Mouse (Mus musculus) left cerebral cortex, postnatal 4 days (tissue): ENCODE results near the gene Ppp1cb. TPM values are rescaled to one million over a fixed set of nuclear protein-coding genes. Genes with fewer than 3 reads are reported as not detected.

Source experiments
- DNase-seq: peaks from one replicate; pipeline ENCODE4 v3.0.0-alpha.2; 2022
- intact Hi-C: fragments of 180-260 bp; cut with DNase I; formaldehyde crosslinking; loops from one replicate; pipeline ENCODE4 v1.15.1; 2025
- total RNA-seq, 2 experiments: library from RNA; stranded (reverse); gene quantifications; 2 replicates each; pipeline ENCODE4 v1.2.3; 2021

Ppp1cb gene
- total RNA-seq, 2 experiments from 2014 or later, result 362 to 387 TPM

DNA sequence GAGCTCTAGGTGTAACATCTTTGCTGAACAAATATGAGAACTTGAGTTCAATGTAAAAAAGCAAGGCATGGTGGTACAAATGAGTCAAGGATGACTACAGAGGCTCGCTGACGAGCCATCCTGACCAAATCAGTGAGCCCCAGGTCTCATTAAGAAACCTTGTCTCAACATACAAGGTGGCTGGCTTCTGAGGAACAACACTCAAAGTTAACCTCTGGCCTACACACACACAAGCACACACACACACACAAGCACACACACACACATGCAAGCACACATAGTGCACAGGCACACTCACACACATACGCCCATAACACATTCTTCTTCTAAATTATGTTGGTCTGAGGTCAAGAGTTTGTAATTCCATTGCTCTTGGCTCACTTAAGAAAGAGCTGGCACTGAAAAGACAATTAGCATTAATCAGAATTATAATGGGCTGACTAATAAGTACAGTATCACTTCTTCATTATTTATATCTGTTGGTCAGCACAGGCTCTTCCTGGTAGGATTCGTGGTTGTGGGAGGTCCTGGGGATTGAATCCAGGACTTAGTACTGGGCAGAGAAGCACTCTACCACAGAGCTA is 16.6 kb upstream of the Ppp1cb start:
- no peak for DNase-seq
- intact Hi-C loops, result no loop called here

GRCm38 (mm10) chr5:32443906-32444305 is 14.7 kb upstream of the Ppp1cb start:
- intact Hi-C loops, result no loop called here

DNA sequence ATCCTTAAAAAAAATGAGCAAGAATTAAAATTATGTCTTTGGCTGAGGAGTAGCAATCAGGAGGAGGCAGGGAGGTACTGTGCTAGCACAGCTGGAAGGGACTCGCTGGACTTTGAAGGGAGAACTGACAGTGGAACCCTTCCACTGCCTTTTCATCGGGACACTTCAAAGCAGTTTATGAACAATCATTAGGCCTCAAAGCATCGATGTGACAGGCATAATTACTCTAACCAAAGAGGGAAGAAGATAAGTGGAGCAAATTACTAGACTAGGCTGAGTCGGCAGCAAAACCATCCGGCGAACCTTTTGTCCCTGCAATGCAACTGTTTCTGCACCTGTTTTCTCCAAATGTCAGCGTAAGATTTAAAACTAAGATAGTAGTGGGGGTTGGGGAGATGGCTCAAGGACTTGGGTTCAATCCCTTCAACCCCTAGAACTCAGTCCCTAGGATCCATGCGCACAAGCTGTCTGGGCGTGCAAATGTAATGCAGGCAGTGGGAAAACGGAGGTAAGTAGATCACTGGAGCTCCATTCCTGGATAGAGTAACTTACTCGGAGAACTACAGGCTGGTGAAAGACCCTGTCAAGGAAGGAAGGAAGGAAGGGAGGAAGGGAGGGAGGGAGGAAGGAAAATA is 13.2 kb upstream of the Ppp1cb start:
- DNase-seq, result no peak
- intact Hi-C loops, result no loop called here

More at GRCm38 (mm10) chr5:32443906-32444305, 14.7 kb upstream of the Ppp1cb start:
- DNase-seq, result no peak

DNA sequence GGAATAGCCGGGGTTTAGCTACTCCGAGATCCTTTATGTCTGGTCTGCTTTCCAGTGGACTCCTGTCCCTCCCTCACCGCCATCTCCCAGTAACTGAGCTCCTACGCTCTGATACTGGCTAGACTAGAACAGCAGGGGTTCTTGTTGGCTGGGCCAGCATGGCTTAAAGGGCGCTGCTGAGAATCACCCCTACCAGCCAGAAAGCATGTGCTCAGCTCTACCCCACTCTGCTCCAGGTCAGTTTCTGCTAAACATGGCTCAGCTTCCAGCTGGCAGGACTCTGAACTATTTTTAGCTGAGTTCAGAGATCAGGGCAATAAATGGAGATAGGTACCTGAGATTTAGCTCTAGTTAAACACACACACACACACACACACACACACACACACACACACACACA is 12.2 kb upstream of the Ppp1cb start:
- intact Hi-C loops, result no loop called here
- DNase-seq, result no peak

GRCm38 (mm10) chr5:32446810-32447209 is 11.8 kb upstream of the Ppp1cb start:
- no peak for DNase-seq
- intact Hi-C loops, result no loop called here

DNA sequence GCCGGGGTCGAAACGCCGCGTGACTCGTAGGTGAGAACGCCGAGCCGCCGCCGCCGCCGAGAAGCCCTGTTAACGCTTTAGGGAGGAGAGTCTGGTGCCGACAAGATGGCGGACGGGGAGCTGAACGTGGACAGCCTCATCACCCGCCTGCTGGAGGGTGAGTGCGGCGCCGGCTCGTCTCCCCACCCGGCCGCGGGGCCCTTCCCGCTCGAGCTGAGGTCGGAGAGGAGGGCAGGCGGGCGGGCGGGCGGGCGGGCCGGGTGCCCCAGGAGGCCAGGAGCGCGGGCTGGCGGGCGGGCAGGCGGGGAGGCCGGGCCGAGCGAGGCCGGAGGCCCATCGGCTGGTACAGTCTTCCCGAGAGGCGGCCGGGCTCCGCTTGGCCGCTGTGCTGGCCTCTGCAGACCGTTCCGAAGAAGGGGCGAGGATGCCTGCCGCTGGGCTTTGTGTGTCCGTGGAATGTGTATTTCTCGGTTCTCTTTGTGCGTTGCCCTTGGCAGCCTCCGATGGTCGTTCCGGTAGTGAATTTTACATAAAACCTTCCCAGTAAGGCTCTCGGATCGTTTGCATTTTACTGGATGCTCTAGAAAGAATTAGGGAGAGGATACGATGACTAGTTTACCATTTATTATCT is 723 bp downstream of the Ppp1cb start:
- DNase-seq, result peak; percentile 39
- intact Hi-C loops, result no loop called here

- peak; percentile 42 for DNase-seq
Measured at GRCm38 (mm10) chr5:32459882-32460751, 1.5 kb downstream of the Ppp1cb start.

GRCm38 (mm10) chr5:32460973-32461372 is 2.3 kb downstream of the Ppp1cb start:
- DNase-seq, result no peak
- intact Hi-C loops, result loop anchor here (2.0 to 5.0 kb wide), 2 partner anchors 124 to 140 kb away; no protein-coding TSS in a partner anchor

More at GRCm38 (mm10) chr5:32459882-32460751, 1.5 kb downstream of the Ppp1cb start:
- intact Hi-C loops, result loop anchor here (2.0 to 5.0 kb wide), 2 partner anchors 123 to 139 kb away; no protein-coding TSS in a partner anchor

- no peak for DNase-seq
- intact Hi-C loops, result no loop called here
Measured at GRCm38 (mm10) chr5:32472332-32473028, 13.8 kb downstream of the Ppp1cb start.

DNA sequence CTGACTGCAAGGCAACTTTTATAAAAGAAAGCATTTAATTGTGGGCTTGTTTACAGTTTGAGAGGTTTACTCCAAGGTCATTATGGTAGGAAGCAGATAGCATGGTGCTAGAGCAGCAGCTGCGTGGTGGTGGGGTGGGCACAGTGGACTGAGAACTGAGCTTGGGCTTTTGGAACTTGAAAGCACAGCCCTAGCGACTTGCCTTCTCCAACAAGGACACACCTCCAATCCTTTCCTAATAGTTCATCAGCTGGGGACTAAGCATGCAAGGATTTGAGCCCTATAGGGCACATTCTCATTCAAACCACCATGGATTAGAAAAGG is 14.3 kb downstream of the Ppp1cb start:
- intact Hi-C loops, result no loop called here

DNA sequence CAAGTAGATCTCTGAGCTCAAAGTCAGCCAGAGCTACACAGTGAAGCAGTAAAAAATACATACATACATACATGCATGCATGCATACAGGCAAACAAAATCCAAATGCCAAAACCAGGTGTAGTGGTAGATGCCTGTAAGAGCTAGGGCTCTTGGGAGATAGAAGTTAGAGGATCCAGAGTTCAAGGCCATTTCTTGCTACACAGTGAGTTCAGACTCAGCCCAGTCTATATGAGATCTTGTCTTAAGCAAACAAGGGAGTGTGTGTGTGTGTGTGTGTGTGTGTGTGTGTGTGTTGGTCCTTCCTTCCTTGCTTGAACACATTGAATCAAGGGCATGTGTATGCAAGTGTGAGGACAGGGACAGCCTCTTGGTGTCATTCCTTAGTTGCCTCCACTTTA is 17.9 kb downstream of the Ppp1cb start:
- intact Hi-C loops, result no loop called here
- no peak for DNase-seq

More for the DNA sequence above, 14.3 kb downstream of the Ppp1cb start:
- DNase-seq, result no peak

- DNase-seq, result no peak
- intact Hi-C loops, result no loop called here
Measured at GRCm38 (mm10) chr5:32478972-32479371, 20.3 kb downstream of the Ppp1cb start.

GRCm38 (mm10) chr5:32485430-32485829 is 26.8 kb downstream of the Ppp1cb start:
- intact Hi-C loops, result no loop called here
- DNase-seq, result no peak

GRCm38 (mm10) chr5:32488044-32488443 is 29.4 kb downstream of the Ppp1cb start:
- intact Hi-C loops, result no loop called here
- DNase-seq, result no peak

DNA sequence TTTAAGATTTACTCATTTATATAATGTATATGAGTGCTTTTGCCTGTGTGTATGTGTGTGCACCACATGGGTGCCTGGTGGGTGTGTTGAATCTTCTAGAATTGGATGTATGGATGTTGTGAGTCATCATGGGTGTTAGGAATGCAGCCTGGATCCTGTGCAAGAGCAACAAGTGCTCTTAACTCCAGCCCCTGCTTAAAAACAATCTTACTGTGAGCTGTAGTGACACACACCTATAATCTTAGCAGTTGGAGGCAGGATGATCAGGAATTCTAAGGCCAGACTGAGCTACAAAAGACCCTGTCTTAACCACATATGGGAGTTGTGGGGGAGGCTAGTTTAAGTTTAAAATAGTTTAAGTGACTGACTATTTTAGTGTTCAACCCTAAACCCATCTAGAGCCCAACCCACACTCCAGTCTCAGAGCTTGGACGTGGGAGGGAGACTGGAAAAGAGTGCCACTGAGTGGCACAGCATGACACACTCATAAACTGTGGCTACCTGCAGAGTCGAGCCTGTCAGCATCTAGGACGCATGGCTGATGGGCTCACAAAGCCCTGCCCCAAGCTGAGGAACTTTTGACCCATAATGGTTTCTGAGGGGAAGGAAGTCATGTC is 35.5 kb downstream of the Ppp1cb start:
- intact Hi-C loops, result no loop called here
- DNase-seq, result no peak

GRCm38 (mm10) chr5:32508766-32509165 is 50.1 kb downstream of the Ppp1cb start:
- intact Hi-C loops, result no loop called here
- DNase-seq, result no peak

DNA sequence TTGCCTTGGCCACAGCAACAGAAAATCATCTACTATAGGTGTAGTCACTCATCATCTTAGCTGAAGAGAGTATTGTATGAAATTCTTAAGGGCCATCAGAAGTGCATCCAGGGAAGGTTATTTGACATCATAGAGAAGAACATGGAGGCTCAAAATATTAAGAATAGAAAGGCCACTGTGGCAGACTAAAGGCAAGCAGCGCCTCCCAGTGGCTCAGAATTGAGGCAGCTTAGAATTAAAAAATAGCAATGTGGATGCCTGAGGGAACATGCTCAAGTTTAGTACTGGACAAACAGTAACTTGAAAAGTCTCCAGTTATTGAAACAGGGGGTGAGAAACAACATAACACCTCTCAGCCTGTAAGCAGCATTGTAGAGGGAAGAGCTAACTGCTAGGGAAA is 61.7 kb downstream of the Ppp1cb start:
- DNase-seq, result peak; percentile 38
- intact Hi-C loops, result no loop called here

GRCm38 (mm10) chr5:32549449-32549848 is 90.8 kb downstream of the Ppp1cb start:
- no peak for DNase-seq
- intact Hi-C loops, result no loop called here

- intact Hi-C loops, result no loop called here
- no peak for DNase-seq
Measured at GRCm38 (mm10) chr5:32564697-32565096, 106.1 kb downstream of the Ppp1cb start.
